12 mouse cellular contexts compared by ENCODE assay signal in the genomic region with DNA sequence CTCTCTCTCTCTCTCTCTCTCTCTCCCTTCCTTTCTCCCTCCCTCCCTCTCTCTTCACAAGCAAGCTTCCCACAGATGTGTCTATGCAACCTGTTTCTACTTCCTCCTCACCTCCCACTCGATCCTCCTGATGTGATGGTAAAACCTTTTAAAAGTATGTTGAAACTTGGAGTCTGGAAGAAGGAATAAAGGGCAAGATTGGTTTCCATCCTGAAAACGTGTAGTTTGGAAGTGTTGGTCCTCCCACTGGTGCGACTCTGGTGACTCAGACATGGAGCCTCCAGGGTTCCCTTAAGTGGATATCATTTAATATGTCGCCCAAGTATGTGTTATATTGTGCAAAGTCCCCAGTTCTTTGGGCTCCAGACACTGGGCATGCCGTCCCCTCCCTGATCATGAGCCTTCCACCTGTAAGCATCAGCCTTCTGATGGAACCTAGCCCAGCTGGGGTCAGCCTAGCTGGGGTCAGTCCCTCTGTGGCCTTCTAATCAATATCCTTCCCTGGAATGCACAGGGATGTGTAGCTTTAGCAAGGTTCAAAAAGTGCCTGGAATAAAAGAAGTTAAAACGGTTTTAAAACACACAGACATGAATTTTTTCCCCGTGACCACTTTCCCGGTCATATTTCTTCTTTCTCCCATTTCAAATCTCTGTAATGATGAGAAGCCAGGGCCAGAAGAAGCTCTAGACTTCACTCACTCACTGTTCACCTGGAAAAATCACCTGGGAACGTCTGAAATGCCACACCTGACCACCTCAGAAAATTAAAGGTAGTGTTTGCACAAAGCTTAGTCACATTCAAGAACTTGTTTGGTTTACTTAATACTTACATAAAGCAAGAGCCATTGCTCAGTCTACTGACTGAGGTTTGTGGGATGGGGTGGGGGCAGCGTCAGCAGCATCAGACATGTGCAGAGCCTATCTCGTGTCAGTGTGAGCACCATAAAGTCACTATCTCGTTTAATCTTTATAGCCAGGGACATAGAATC.
"Had no signal": no experiment of that assay in that cellular context is flagged by ENCODE, and none has a peak within 500 bp of the region (broad histone marks: within the 10 kb centered on the region; RNA-seq: fewer than 3 reads in every experiment).

No protein-coding gene starts in this region.

- H3K9me3 ChIP-seq: intestine, embryonic 15.5 days; limb, embryonic 15.5 days; liver, embryonic 12.5 days; lung, embryonic 15.5 days; midbrain, embryonic 15.5 days; neural tube, embryonic 13.5 days had no signal

- H3K27ac ChIP-seq: intestine, embryonic 15.5 days; limb, embryonic 15.5 days; liver, embryonic 12.5 days; lung, embryonic 15.5 days; midbrain, embryonic 15.5 days; neural tube, embryonic 13.5 days had no signal

- DNase-seq: kidney, adult 18-20 months; kidney, postnatal 10 days; retina, postnatal 1 day; right cerebral cortex, postnatal 14 days; thymus, postnatal 36 days had no signal

- H3K36me3 ChIP-seq: intestine, embryonic 15.5 days; limb, embryonic 15.5 days; liver, embryonic 12.5 days; lung, embryonic 15.5 days; midbrain, embryonic 15.5 days; neural tube, embryonic 13.5 days had no signal

- H3K27me3 ChIP-seq: intestine, embryonic 15.5 days; limb, embryonic 15.5 days; liver, embryonic 12.5 days; lung, embryonic 15.5 days; midbrain, embryonic 15.5 days; neural tube, embryonic 13.5 days had no signal

- H3K9ac ChIP-seq: intestine, embryonic 15.5 days; limb, embryonic 15.5 days; liver, embryonic 12.5 days; lung, embryonic 15.5 days; midbrain, embryonic 15.5 days; neural tube, embryonic 13.5 days had no signal

- H3K4me2 ChIP-seq: intestine, embryonic 15.5 days; limb, embryonic 15.5 days; liver, embryonic 12.5 days; lung, embryonic 15.5 days; midbrain, embryonic 11.5 days; midbrain, embryonic 15.5 days; neural tube, embryonic 13.5 days had no signal

- H3K4me3 ChIP-seq: intestine, embryonic 15.5 days; limb, embryonic 15.5 days; liver, embryonic 12.5 days; lung, embryonic 15.5 days; midbrain, embryonic 15.5 days; neural tube, embryonic 13.5 days had no signal

- ATAC-seq: intestine, embryonic 15.5 days; liver, embryonic 12.5 days; midbrain, embryonic 15.5 days had no signal

- H3K4me1 ChIP-seq: intestine, embryonic 15.5 days; liver, embryonic 12.5 days had no signal
